Mouse (Mus musculus): ENCODE measurements around the gene Ces2c. TPM values are rescaled to one million over a fixed set of nuclear protein-coding genes. Genes with fewer than 3 reads are reported as not detected.
"Not testable (repeated sequence)": the region's sequence is repeated elsewhere in the genome, so short reads cannot be mapped to it uniquely, and the experiment has no call there.

Ces2c gene
- polyA plus RNA-seq, 1 experiment from 2014 or later = not detected

- no peak overlapping the region for H3K9ac ChIP-seq (ENCODE audit: low read depth, low read length)
- no peak overlapping the region for H3K4me3 ChIP-seq (ENCODE audit: low read depth, low read length)
- no peaks in the 10 kb centered on the region for H3K9me3 ChIP-seq (replicated peaks; ENCODE audit: control insufficient read depth, low read length)
- 77% methylated on average over 3 of the region's 3 CpGs for WGBS (ENCODE audit: insufficient replicate concordance)
- no peaks in the 10 kb centered on the region for H3K36me3 ChIP-seq (ENCODE audit: control insufficient read depth, insufficient read depth, low read length)
- ATAC-seq (replicated peaks; ENCODE audit: insufficient number of reproducible peaks, low FRiP score, low TSS enrichment) = no peak
- H3K27ac ChIP-seq (ENCODE audit: low read depth, low read length) = no peak overlapping the region
- H3K4me1 ChIP-seq (ENCODE audit: control insufficient read depth, insufficient read depth, low read length) = no peaks in the 10 kb centered on the region
- H3K27me3 ChIP-seq (ENCODE audit: control insufficient read depth, insufficient read depth, low read length) = no peaks in the 10 kb centered on the region
- no peak overlapping the region for H3K4me2 ChIP-seq
Observed at GRCm38 (mm10) chr8:104841360-104842078, 5.3 kb upstream of the Ces2c start.

- WGBS (ENCODE audit: insufficient replicate concordance) = 66% methylated on average over 4 of the region's 4 CpGs
- no peak for ATAC-seq (replicated peaks; ENCODE audit: insufficient number of reproducible peaks, low FRiP score, low TSS enrichment)
- H3K27me3 ChIP-seq (ENCODE audit: control insufficient read depth, insufficient read depth, low read length) = no peaks in the 10 kb centered on the region
Observed at GRCm38 (mm10) chr8:104847741-104848462, 1.0 kb downstream of the Ces2c start.

GRCm38 (mm10) chr8:104866844-104867531 is 20.1 kb downstream of the Ces2c start:
- H3K36me3 ChIP-seq (ENCODE audit: control insufficient read depth, insufficient read depth, low read length); H3K9me3 ChIP-seq (replicated peaks; ENCODE audit: control insufficient read depth, low read length); H3K4me1 ChIP-seq (ENCODE audit: control insufficient read depth, insufficient read depth, low read length); H3K4me3 ChIP-seq (ENCODE audit: low read depth, low read length); ATAC-seq (replicated peaks; ENCODE audit: insufficient number of reproducible peaks, low FRiP score, low TSS enrichment); H3K27me3 ChIP-seq (ENCODE audit: control insufficient read depth, insufficient read depth, low read length); H3K9ac ChIP-seq (ENCODE audit: low read depth, low read length); H3K4me2 ChIP-seq; H3K27ac ChIP-seq (ENCODE audit: low read depth, low read length): not testable (repeated sequence)
- no CpG with 5 or more reads among the region's 4 CpGs for WGBS (ENCODE audit: insufficient replicate concordance)

More at GRCm38 (mm10) chr8:104847741-104848462, 1.0 kb downstream of the Ces2c start:
- H3K27ac ChIP-seq (ENCODE audit: low read depth, low read length) = no peak overlapping the region
- H3K9me3 ChIP-seq (replicated peaks; ENCODE audit: control insufficient read depth, low read length) = no peaks in the 10 kb centered on the region
- H3K4me2 ChIP-seq = no peak overlapping the region
- H3K4me1 ChIP-seq (ENCODE audit: control insufficient read depth, insufficient read depth, low read length) = no peaks in the 10 kb centered on the region
- H3K9ac ChIP-seq (ENCODE audit: low read depth, low read length) = no peak overlapping the region
- H3K4me3 ChIP-seq (ENCODE audit: low read depth, low read length) = no peak overlapping the region
- no peaks in the 10 kb centered on the region for H3K36me3 ChIP-seq (ENCODE audit: control insufficient read depth, insufficient read depth, low read length)

GRCm38 (mm10) chr8:104868876-104869275 is 22.0 kb downstream of the Ces2c start:
- not testable (repeated sequence) for H3K9me3 ChIP-seq (replicated peaks; ENCODE audit: control insufficient read depth, low read length)

GRCm38 (mm10) chr8:104886223-104886926 is 39.5 kb downstream of the Ces2c start:
- not testable (repeated sequence) for H3K4me3 ChIP-seq (ENCODE audit: low read depth, low read length); H3K4me2 ChIP-seq; ATAC-seq (replicated peaks; ENCODE audit: insufficient number of reproducible peaks, low FRiP score, low TSS enrichment); H3K27me3 ChIP-seq (ENCODE audit: control insufficient read depth, insufficient read depth, low read length); H3K9ac ChIP-seq (ENCODE audit: low read depth, low read length); H3K4me1 ChIP-seq (ENCODE audit: control insufficient read depth, insufficient read depth, low read length); H3K36me3 ChIP-seq (ENCODE audit: control insufficient read depth, insufficient read depth, low read length); H3K9me3 ChIP-seq (replicated peaks; ENCODE audit: control insufficient read depth, low read length); H3K27ac ChIP-seq (ENCODE audit: low read depth, low read length)
- whole genome bisulfite sequencing (ENCODE audit: insufficient replicate concordance) = no CpG with 5 or more reads among the region's 4 CpGs

More at GRCm38 (mm10) chr8:104868876-104869275, 22.0 kb downstream of the Ces2c start:
- H3K9ac ChIP-seq (ENCODE audit: low read depth, low read length); H3K4me3 ChIP-seq (ENCODE audit: low read depth, low read length); ATAC-seq (replicated peaks; ENCODE audit: insufficient number of reproducible peaks, low FRiP score, low TSS enrichment); H3K27me3 ChIP-seq (ENCODE audit: control insufficient read depth, insufficient read depth, low read length); H3K4me1 ChIP-seq (ENCODE audit: control insufficient read depth, insufficient read depth, low read length); H3K27ac ChIP-seq (ENCODE audit: low read depth, low read length); H3K36me3 ChIP-seq (ENCODE audit: control insufficient read depth, insufficient read depth, low read length); H3K4me2 ChIP-seq: not testable (repeated sequence)
- no CpG with 5 or more reads among the region's 2 CpGs for WGBS (ENCODE audit: insufficient replicate concordance)

- Histone ChIP-seq H3K36me3 (ENCODE audit: control insufficient read depth, insufficient read depth, low read length) (no peaks in the 10 kb centered on the region), H3K9ac (ENCODE audit: low read depth, low read length) (no peak overlapping the region), H3K9me3 (replicated peaks; ENCODE audit: control insufficient read depth, low read length) (no peaks in the 10 kb centered on the region), H3K4me3 (ENCODE audit: low read depth, low read length) (no peak overlapping the region), H3K27ac (ENCODE audit: low read depth, low read length) (no peak overlapping the region), H3K4me1 (ENCODE audit: control insufficient read depth, insufficient read depth, low read length) (no peaks in the 10 kb centered on the region), H3K4me2 (no peak overlapping the region), H3K27me3 (ENCODE audit: control insufficient read depth, insufficient read depth, low read length) (no peaks in the 10 kb centered on the region)
- ATAC-seq (replicated peaks; ENCODE audit: insufficient number of reproducible peaks, low FRiP score, low TSS enrichment) = no peak
- 75% methylated on average over 2 of the region's 2 CpGs for WGBS (ENCODE audit: insufficient replicate concordance)
Observed at GRCm38 (mm10) chr8:104901746-104902145, 54.9 kb downstream of the Ces2c start.

Other genes with a start within 250 kb of the Ces2c start
- gene Cdh16, start 222.7 kb upstream of the Ces2c start, polyA plus RNA-seq (2014; fragmentation: Nextera tagmentation; extraction: Ambion mirVana) = 14.5 and 16.4 TPM in 2 replicates
- gene Rrad, start 215.7 kb upstream of the Ces2c start, polyA plus RNA-seq (2014; fragmentation: Nextera tagmentation; extraction: Ambion mirVana) = 300 and 328 TPM in 2 replicates
- 189 and 199 TPM in 2 replicates for gene Ciao2b, start 205.1 kb upstream of the Ces2c start, polyA plus RNA-seq (2014; fragmentation: Nextera tagmentation; extraction: Ambion mirVana)
- not detected in 2 replicates for gene Ces2a, start 113.1 kb upstream of the Ces2c start, polyA plus RNA-seq (2014; fragmentation: Nextera tagmentation; extraction: Ambion mirVana)
- gene Ces2b, start 15.5 kb upstream of the Ces2c start, polyA plus RNA-seq (2014; fragmentation: Nextera tagmentation; extraction: Ambion mirVana) = not detected in 2 replicates
- not detected in 2 replicates for gene Ces2e, start 79.2 kb downstream of the Ces2c start, polyA plus RNA-seq (2014; fragmentation: Nextera tagmentation; extraction: Ambion mirVana)
- not detected in 2 replicates for gene Ces2f, start 100.3 kb downstream of the Ces2c start, polyA plus RNA-seq (2014; fragmentation: Nextera tagmentation; extraction: Ambion mirVana)
- 0.56 and 0.62 TPM in 2 replicates for gene Ces2g, start 114.7 kb downstream of the Ces2c start, polyA plus RNA-seq (2014; fragmentation: Nextera tagmentation; extraction: Ambion mirVana)
- gene Ces2h, start 153.8 kb downstream of the Ces2c start, polyA plus RNA-seq (2014; fragmentation: Nextera tagmentation; extraction: Ambion mirVana) = not detected in 2 replicates
- gene Ces3a, start 201.5 kb downstream of the Ces2c start, polyA plus RNA-seq (2014; fragmentation: Nextera tagmentation; extraction: Ambion mirVana) = not detected in 2 replicates
- not detected in 2 replicates for gene Ces3b, start 236.7 kb downstream of the Ces2c start, polyA plus RNA-seq (2014; fragmentation: Nextera tagmentation; extraction: Ambion mirVana)